Mouse (Mus musculus) limb, embryonic 15.5 days (tissue): ENCODE measurements at regions not wholly inside any gene's neighbourhood (a gene's known extent, or its start where the extent isn't known, plus 50 kb on each side); places are given as distances from the start of the nearest gene placed in this dataset.
A peak's percentile ranks its signal among the peaks of the same experiment; 100 is the strongest.

ENCODE experiments used
- ATAC-seq: fragments of 200-750 bp; cut with Nextera tagmentation; 2 replicates; pipeline ENCODE4 v1.8.0; 2017; ENCODE audit warnings: low read depth, moderate TSS enrichment; ENCODE audit not compliant: insufficient number of reproducible peaks, low FRiP score, low TSS enrichment
- H3K27ac ChIP-seq: fragments of 300-500 bp; sonication (generic); 2 replicates; pipeline ENCODE4 v1.5.1; 2015; ENCODE audit warnings: moderate library complexity, mild to moderate bottlenecking, inconsistent platforms
- H3K27me3 ChIP-seq: fragments of 300-500 bp; sonication (generic); 2 replicates; pipeline ENCODE4 v1.6.1; 2015; ENCODE audit warnings: inconsistent platforms
- H3K36me3 ChIP-seq: fragments of 300-500 bp; sonication (generic); 2 replicates; pipeline ENCODE4 v1.6.1; 2015; ENCODE audit warnings: inconsistent platforms
- H3K4me1 ChIP-seq: fragments of 300-500 bp; sonication (generic); 2 replicates; pipeline ENCODE4 v1.6.1; 2015; ENCODE audit warnings: inconsistent platforms
- H3K4me2 ChIP-seq: fragments of 300-500 bp; sonication (generic); 2 replicates; pipeline ENCODE4 v1.6.1; 2015; ENCODE audit warnings: mild to moderate bottlenecking, inconsistent platforms
- H3K4me3 ChIP-seq: fragments of 300-500 bp; sonication (generic); 2 replicates; pipeline ENCODE4 v1.5.1; 2015; ENCODE audit warnings: mild to moderate bottlenecking, inconsistent platforms
- H3K9ac ChIP-seq: fragments of 300-500 bp; sonication (generic); 2 replicates; pipeline ENCODE4 v1.6.1; 2015; ENCODE audit warnings: inconsistent platforms
- H3K9me3 ChIP-seq: fragments of 300-500 bp; sonication (generic); 2 replicates; pipeline ENCODE4 v1.6.1; 2016; ENCODE audit warnings: inconsistent platforms
- WGBS: fragments of 180-500 bp; shearing (Covaris S2); methylation state at CpG from one replicate; pipeline ENCODE4 v1.1.7; 2015; 5-methylcytosine and 5-hydroxymethylcytosine counted together

DNA sequence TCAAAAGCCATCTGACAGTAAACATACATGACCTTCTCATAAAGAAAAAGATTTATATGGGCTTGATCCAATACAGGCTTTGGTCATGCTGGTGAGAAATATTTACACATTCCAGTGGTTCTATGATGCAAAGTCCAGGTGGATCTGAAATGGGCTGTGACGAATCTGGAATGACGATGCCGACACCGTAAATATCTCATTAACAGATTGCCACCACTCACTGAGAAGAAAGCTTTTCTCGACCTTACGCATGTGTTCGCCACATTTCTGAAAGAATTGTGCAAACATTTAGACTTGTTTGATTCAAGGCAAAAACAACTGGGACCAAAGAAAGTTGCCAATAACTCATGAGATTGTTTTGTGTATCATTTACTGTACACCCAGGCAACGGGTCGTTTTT, 142.9 kb upstream of the Lrig1 start:
- no peak overlapping the region for H3K27ac ChIP-seq
- H3K9me3 ChIP-seq: no peaks in the 10 kb centered on the region
- no peak overlapping the region for H3K4me2 ChIP-seq
- no peak overlapping the region for H3K4me3 ChIP-seq
- WGBS: 64% methylated on average over 9 of the region's 9 CpGs
- H3K36me3 ChIP-seq: no peaks in the 10 kb centered on the region
- no peak overlapping the region for H3K9ac ChIP-seq
- no peaks in the 10 kb centered on the region for H3K27me3 ChIP-seq
- no peak for ATAC-seq
- H3K4me1 ChIP-seq: no peaks in the 10 kb centered on the region

GRCm38 (mm10) chr6:94841881-94842280, 141.9 kb upstream of the Lrig1 start:
- Histone ChIP-seq H3K9ac (no peak overlapping the region), H3K9me3 (no peaks in the 10 kb centered on the region), H3K27ac (no peak overlapping the region), H3K4me1 (no peaks in the 10 kb centered on the region), H3K4me2 (no peak overlapping the region), H3K36me3 (no peaks in the 10 kb centered on the region), H3K4me3 (no peak overlapping the region), H3K27me3 (no peaks in the 10 kb centered on the region)
- 61% methylated on average over 5 of the region's 5 CpGs for WGBS
- ATAC-seq: no peak

GRCm38 (mm10) chr6:94835742-94836141, 135.8 kb upstream of the Lrig1 start:
- H3K36me3 ChIP-seq: no peaks in the 10 kb centered on the region
- ATAC-seq: no peak
- no peaks in the 10 kb centered on the region for H3K9me3 ChIP-seq
- no peak overlapping the region for H3K9ac ChIP-seq
- no peak overlapping the region for H3K4me2 ChIP-seq
- H3K27ac ChIP-seq: no peak overlapping the region
- no peaks in the 10 kb centered on the region for H3K27me3 ChIP-seq
- H3K4me3 ChIP-seq: no peak overlapping the region
- 36% methylated on average over 2 of the region's 2 CpGs for WGBS
- peaks cover 3% of the 10 kb centered on the region; the same call in 1 of the 2 replicates for H3K4me1 ChIP-seq

GRCm38 (mm10) chr6:94834551-94834950, 134.6 kb upstream of the Lrig1 start:
- H3K9ac ChIP-seq: no peak overlapping the region
- no peak overlapping the region for H3K4me3 ChIP-seq
- no peaks in the 10 kb centered on the region for H3K27me3 ChIP-seq
- H3K27ac ChIP-seq: no peak overlapping the region
- peaks cover 3% of the 10 kb centered on the region; the same call in 1 of the 2 replicates for H3K4me1 ChIP-seq
- H3K9me3 ChIP-seq: no peaks in the 10 kb centered on the region
- no peak for ATAC-seq
- H3K36me3 ChIP-seq: no peaks in the 10 kb centered on the region
- H3K4me2 ChIP-seq: no peak overlapping the region
- 38% methylated on average over 1 of the region's 1 CpGs for WGBS

DNA sequence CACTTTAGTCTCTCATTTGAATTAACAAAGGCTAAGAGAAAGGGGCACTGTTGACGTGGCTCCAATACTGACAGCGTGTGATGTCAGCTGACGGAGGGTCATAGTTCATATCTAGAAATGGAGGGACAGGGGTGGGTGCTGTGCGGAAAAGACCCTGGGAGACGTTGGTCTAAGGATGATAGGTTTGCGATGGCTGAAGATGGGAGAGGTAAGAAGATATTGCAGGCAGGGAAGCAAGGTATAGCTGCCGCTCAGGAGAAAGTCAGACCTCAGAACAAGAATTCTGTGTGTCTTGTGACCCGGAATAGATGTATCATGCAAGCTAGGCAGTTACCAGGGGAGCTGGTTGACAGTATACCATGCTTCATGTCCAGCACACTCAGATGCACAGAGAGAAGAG, 130.8 kb upstream of the Lrig1 start:
- Histone ChIP-seq H3K9ac (no peak overlapping the region), H3K36me3 (no peaks in the 10 kb centered on the region), H3K27me3 (no peaks in the 10 kb centered on the region), H3K27ac (no peak overlapping the region), H3K4me2 (no peak overlapping the region), H3K9me3 (no peaks in the 10 kb centered on the region), H3K4me1 (peaks cover 3% of the 10 kb centered on the region; the same call in 1 of the 2 replicates), H3K4me3 (no peak overlapping the region)
- ATAC-seq: no peak
- 93% methylated on average over 8 of the region's 8 CpGs for WGBS

DNA sequence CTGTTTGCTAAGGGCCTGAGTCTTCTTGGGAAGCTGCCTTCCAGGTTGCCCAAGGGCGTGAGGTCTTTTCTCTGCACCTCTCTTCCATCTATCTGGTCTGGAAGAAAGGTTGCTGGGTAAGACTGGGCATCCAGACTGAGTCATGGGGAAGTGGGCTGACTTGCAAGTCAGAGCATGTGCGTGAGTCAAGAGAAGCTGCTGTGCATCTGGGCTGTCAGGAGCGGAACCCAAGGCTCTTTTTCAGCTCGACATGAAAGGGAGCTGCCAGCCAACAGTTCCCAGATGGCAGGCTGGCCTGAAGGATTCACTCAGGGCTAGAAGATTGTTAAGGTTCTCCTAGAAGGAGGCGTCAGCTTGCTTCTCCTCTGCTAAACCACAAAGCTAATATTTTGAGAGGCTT, 129.3 kb upstream of the Lrig1 start:
- peaks cover 3% of the 10 kb centered on the region; the same call in 1 of the 2 replicates for H3K4me1 ChIP-seq
- no peak overlapping the region for H3K4me2 ChIP-seq
- H3K9me3 ChIP-seq: no peaks in the 10 kb centered on the region
- no peaks in the 10 kb centered on the region for H3K36me3 ChIP-seq
- H3K9ac ChIP-seq: no peak overlapping the region
- no peaks in the 10 kb centered on the region for H3K27me3 ChIP-seq
- H3K4me3 ChIP-seq: no peak overlapping the region
- 65% methylated on average over 5 of the region's 5 CpGs for WGBS
- H3K27ac ChIP-seq: no peak overlapping the region
- ATAC-seq: no peak

- Histone ChIP-seq H3K9me3 (no peaks in the 10 kb centered on the region), H3K9ac (no peak overlapping the region), H3K36me3 (no peaks in the 10 kb centered on the region), H3K27me3 (no peaks in the 10 kb centered on the region), H3K27ac (no peak overlapping the region), H3K4me2 (no peak overlapping the region), H3K4me3 (no peak overlapping the region), H3K4me1 (no peaks in the 10 kb centered on the region)
- no peak for ATAC-seq
- WGBS: 74% methylated on average over 2 of the region's 2 CpGs
Observed at GRCm38 (mm10) chr6:94826656-94827055, 126.7 kb upstream of the Lrig1 start.

GRCm38 (mm10) chr6:94818220-94818619, 118.3 kb upstream of the Lrig1 start:
- Histone ChIP-seq H3K36me3 (no peaks in the 10 kb centered on the region), H3K4me2 (no peak overlapping the region), H3K4me1 (peaks cover 4% of the 10 kb centered on the region; the same call in 1 of the 2 replicates), H3K27ac (no peak overlapping the region), H3K9ac (no peak overlapping the region), H3K27me3 (no peaks in the 10 kb centered on the region), H3K4me3 (no peak overlapping the region), H3K9me3 (no peaks in the 10 kb centered on the region)
- no peak for ATAC-seq
- 22% methylated on average over 6 of the region's 6 CpGs for WGBS

GRCm38 (mm10) chr6:94816161-94816560, 116.2 kb upstream of the Lrig1 start:
- H3K4me3 ChIP-seq: no peak overlapping the region
- H3K36me3 ChIP-seq: no peaks in the 10 kb centered on the region
- peaks cover 4% of the 10 kb centered on the region; the same call in 1 of the 2 replicates for H3K4me1 ChIP-seq
- no peak for ATAC-seq
- 72% methylated on average over 5 of the region's 5 CpGs for WGBS
- no peak overlapping the region for H3K27ac ChIP-seq
- no peaks in the 10 kb centered on the region for H3K9me3 ChIP-seq
- H3K9ac ChIP-seq: no peak overlapping the region
- no peak overlapping the region for H3K4me2 ChIP-seq
- no peaks in the 10 kb centered on the region for H3K27me3 ChIP-seq

GRCm38 (mm10) chr6:94814711-94815110, 114.8 kb upstream of the Lrig1 start:
- no peak overlapping the region for H3K4me3 ChIP-seq
- no peaks in the 10 kb centered on the region for H3K27me3 ChIP-seq
- H3K4me1 ChIP-seq: peaks cover 4% of the 10 kb centered on the region; the same call in 1 of the 2 replicates
- no peaks in the 10 kb centered on the region for H3K9me3 ChIP-seq
- no peak overlapping the region for H3K4me2 ChIP-seq
- WGBS: 47% methylated on average over 3 of the region's 3 CpGs
- no peak for ATAC-seq
- H3K36me3 ChIP-seq: no peaks in the 10 kb centered on the region
- no peak overlapping the region for H3K9ac ChIP-seq
- H3K27ac ChIP-seq: no peak overlapping the region

DNA sequence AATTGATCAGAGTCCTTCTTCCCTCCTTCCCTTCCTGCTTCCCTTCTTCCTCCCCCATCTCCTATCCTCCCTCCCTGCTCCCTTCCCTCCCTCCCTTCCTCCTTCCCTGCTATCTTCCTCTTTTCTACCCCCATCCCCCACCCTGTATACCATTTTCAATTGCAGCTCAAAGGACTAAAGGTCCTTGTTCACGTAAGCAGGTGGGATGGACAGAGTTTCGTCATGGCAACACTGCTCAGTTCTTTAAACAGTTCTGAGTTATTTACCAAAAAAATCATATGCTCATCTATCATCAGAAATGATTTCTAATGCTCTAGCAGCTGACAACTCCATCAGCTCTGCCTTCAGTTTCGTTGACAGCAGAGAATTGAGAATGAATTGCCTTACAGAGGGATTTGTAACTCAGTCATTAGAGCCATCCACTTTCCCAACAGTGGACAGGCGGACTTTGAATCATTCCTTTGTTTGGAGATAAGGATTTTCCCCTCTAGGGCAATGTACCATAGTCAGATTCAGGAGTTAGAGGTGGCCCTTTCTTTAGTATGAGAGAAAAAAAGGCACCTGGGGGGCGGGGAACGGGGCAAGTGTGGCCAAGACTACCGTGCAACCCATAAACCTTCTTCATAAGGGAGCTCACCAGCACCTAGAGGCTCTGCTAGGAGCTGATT, 113.7 kb upstream of the Lrig1 start:
- H3K4me2 ChIP-seq: no peak overlapping the region
- no peaks in the 10 kb centered on the region for H3K9me3 ChIP-seq
- WGBS: 73% methylated on average over 7 of the region's 7 CpGs
- H3K4me3 ChIP-seq: no peak overlapping the region
- H3K27me3 ChIP-seq: no peaks in the 10 kb centered on the region
- H3K4me1 ChIP-seq: peaks cover 4% of the 10 kb centered on the region; the same call in 1 of the 2 replicates
- H3K9ac ChIP-seq: no peak overlapping the region
- no peaks in the 10 kb centered on the region for H3K36me3 ChIP-seq
- ATAC-seq: no peak
- no peak overlapping the region for H3K27ac ChIP-seq

GRCm38 (mm10) chr6:94811846-94812245, 111.9 kb upstream of the Lrig1 start:
- Histone ChIP-seq H3K4me2 (no peak overlapping the region), H3K27me3 (no peaks in the 10 kb centered on the region), H3K4me1 (peaks cover 14% of the 10 kb centered on the region), H3K27ac (no peak overlapping the region), H3K9ac (no peak overlapping the region), H3K4me3 (no peak overlapping the region), H3K36me3 (no peaks in the 10 kb centered on the region), H3K9me3 (no peaks in the 10 kb centered on the region)
- ATAC-seq: no peak
- 33% methylated on average over 4 of the region's 4 CpGs for WGBS

DNA sequence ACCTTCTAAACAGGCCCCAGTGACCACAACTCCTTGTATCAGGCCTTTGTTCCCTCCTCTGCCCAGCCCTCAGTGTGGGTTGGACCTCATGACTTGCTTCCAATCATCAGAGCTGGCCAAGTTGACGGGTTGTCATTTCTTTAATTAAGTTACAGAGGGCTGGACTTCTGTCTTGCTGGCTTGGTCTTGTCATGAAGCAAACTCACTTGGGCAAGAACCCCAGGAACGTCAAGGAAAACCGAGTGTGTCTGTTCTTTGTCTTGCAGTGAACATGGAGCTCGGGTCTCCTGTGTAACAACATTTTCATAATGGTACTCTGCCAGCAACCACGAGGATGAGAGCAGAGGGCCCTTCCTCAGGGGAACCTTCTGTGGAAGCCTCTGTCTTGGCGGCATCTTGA, 107.3 kb upstream of the Lrig1 start:
- peak overlapping the region; percentile 71 for H3K27ac ChIP-seq

More for the DNA sequence above, 107.3 kb upstream of the Lrig1 start:
- ATAC-seq: 0 out of 2 replicates have a peak, but pooled peaks have one; percentile 7
- no peak overlapping the region for H3K4me3 ChIP-seq
- H3K36me3 ChIP-seq: no peaks in the 10 kb centered on the region
- H3K27me3 ChIP-seq: no peaks in the 10 kb centered on the region
- no peak overlapping the region for H3K9ac ChIP-seq
- WGBS: 67% methylated on average over 6 of the region's 6 CpGs
- no peak overlapping the region for H3K4me2 ChIP-seq
- H3K4me1 ChIP-seq: peaks cover 30% of the 10 kb centered on the region
- H3K9me3 ChIP-seq: no peaks in the 10 kb centered on the region
